Mouse (Mus musculus): ENCODE results near the gene Dpf2. TPM values are rescaled to one million over a fixed set of nuclear protein-coding genes. Genes with fewer than 3 reads are reported as not detected.
A peak's percentile ranks its signal among the peaks of the same experiment; 100 is the strongest.

Gene Dpf2
- total RNA-seq (2021), result 100 to 1,000 TPM; 101 TPM
- long read RNA-seq, experiment 1, transcript Dpf2-202 (12 exons, 2,406 nt), result major isoform, 70 of 146 reads
- long read RNA-seq, experiment 1, transcript Dpf2-205 (11 exons, 3,314 nt), result minor isoform, 54 of 146 reads
- long read RNA-seq, experiment 1, partial matches to known transcripts, result 6 of 146 reads
- long read RNA-seq, experiment 1, other reads (novel, unspliced or antisense), result 16 of 146 reads
- long read RNA-seq, experiment 2, transcript Dpf2-205 (11 exons, 3,314 nt), result minor isoform, 41 of 134 reads
- long read RNA-seq, experiment 2, transcript Dpf2-202 (12 exons, 2,406 nt), result major isoform, 70 of 134 reads
- long read RNA-seq, experiment 2, partial matches to known transcripts, result 10 of 134 reads
- long read RNA-seq, experiment 2, other reads (novel, unspliced or antisense), result 13 of 134 reads

- DNase-seq, result no peak
- intact Hi-C loops (cut with DNase I), result no loop called here
These were observed at the start of gene Dpf2 for GRCm38 (mm10) chr19:5913007-5913719. TSS of gene Dpf2 (minus strand) at chr19:5913010.

- intact Hi-C loops (cut with DNase I), result loop anchor here (5.0 kb wide), 1 partner anchor 170 kb away; no protein-coding TSS in a partner anchor
- no peak for DNase-seq
These were observed 44.6 kb upstream of the Dpf2 start for GRCm38 (mm10) chr19:5957371-5957770.

DNA sequence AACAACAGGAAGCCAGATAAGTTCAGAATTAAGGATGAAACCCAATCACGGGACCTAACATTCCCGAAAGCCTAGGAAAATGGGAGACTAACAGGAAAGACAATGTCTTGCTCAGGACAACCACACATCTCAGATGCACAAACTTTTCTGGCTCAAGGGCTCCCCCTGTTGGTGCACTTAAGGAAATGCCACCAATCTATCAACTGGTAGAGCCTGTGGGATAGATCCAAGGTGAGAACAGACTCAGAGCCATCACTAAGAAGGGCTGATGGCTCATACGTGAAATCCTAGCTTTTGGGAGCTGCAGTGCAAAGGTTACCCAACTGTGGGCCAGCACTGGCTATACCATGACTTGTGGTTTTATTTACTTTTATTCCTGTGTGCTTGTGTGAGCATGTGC is 43.9 kb upstream of the Dpf2 start:
- DNase-seq, result peak; percentile 88 to 89
- intact Hi-C loops (cut with DNase I), result loop anchor here (1.0 to 5.0 kb wide), 2 partner anchors 32 to 169 kb away; partner anchors contain the start of gene Cdc42ep2

DNA sequence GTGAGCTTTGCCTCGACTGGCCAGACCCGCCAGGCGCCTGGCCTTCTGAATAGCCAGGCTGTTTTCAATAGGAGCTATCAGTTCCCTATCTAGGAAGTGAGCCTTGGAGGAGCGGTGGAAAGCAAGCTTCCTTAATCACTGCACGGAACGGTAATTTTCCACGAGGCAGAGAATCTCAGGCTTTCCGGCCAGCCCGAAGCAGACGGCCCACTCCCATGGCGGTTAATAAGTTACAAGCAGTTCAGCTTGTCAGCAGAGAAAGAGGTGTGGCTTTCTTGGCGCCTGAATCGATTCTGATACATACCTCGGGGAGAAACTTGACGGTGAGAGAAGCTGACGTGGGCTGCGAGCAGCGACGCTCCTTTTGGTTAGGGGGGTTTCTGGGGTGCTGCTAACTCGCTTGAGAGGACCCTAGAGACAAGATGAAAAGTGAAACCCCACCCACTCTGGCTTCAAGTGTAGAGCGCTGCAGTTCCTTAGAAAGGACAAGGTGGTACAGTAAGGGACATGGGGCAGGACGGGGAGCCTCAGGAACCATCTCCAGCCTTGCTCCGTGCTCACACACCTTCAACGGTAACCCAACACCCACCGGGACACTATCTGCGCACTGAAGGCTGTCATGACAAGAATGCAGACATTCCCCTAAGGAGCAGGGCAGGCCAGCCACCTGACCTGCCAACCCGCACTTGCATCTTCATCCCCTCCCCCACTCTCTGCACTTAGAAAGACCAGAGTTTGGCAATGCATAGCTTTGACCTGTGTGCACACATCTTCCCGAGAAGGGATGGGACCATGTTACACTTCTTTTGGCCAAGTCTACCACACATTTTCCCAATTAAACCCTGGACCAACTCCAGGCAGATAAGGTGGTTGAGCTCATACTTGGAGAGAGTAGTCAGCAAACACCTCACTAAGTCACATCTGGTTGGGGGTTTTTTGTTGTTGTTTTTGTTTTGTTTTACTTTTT is 43.2 kb upstream of the Dpf2 start:
- intact Hi-C loops (cut with DNase I), result loop anchor here (1.0 to 5.0 kb wide), 2 partner anchors 32 to 169 kb away; partner anchors contain the start of gene Cdc42ep2
- peak; percentile 45 to 60 for DNase-seq

- no peak for DNase-seq
- intact Hi-C loops (cut with DNase I), result loop anchor here (5.0 kb wide), 1 partner anchor 168 kb away; no protein-coding TSS in a partner anchor
These were observed 42.1 kb upstream of the Dpf2 start for GRCm38 (mm10) chr19:5954936-5955335.

- DNase-seq, result no peak
These were observed 41.4 kb upstream of the Dpf2 start for GRCm38 (mm10) chr19:5954031-5954710.

DNA sequence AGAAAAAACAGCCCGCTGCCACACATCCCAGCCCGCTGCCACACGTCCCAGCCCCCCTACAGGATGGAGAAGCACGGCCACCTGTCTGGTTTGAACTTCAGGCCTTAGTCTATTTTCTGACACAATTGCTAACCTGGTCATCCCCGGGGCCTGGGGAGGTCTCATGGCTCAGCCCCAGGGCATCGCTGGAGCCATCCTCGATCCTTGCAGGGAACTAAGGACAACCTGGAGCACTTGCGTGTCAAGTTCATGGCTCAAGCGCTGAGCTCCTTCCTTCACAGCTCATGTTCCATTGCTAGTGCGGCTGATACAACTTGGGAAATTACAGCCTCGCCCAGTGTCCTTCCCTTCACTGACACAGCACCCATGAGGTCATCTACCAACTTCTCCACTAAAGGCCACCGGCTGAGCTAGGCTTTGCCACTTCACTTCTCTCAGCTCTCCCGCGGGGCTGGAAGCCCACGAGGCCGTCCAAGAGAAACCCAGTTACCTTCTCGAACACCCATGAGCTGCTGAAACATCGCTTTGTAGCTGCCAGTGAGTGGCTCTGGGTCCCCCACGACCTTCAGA is 40.5 kb upstream of the Dpf2 start:
- intact Hi-C loops (cut with DNase I), result no loop called here
- no peak for DNase-seq

More at GRCm38 (mm10) chr19:5954031-5954710, 41.4 kb upstream of the Dpf2 start:
- intact Hi-C loops (cut with DNase I), result no loop called here

GRCm38 (mm10) chr19:5952071-5952691 is 39.4 kb upstream of the Dpf2 start:
- intact Hi-C loops (cut with DNase I), result no loop called here
- DNase-seq, result peak; percentile 53 to 67

DNA sequence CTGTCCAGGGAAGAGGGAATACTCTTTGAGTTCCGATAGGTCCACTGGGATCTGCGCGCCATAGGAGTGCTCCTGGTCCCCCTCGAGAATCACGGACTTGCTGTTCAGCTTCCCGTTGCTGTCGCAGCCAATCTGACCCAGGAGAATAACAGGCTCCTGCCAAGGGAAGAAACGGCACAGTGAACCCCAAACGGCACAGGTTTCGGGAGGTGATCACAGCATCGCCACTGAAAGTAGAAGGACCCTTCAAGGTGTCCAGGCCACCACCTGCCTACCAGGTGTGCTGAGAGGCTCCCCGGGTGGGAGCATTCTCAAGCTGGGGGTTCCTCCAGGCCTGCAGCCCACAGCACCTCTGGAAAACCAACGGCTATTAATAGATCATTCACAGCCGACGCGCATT is 38.8 kb upstream of the Dpf2 start:
- intact Hi-C loops (cut with DNase I), result no loop called here
- no peak for DNase-seq

GRCm38 (mm10) chr19:5950218-5950617 is 37.4 kb upstream of the Dpf2 start:
- intact Hi-C loops (cut with DNase I), result no loop called here
- DNase-seq, result no peak

DNA sequence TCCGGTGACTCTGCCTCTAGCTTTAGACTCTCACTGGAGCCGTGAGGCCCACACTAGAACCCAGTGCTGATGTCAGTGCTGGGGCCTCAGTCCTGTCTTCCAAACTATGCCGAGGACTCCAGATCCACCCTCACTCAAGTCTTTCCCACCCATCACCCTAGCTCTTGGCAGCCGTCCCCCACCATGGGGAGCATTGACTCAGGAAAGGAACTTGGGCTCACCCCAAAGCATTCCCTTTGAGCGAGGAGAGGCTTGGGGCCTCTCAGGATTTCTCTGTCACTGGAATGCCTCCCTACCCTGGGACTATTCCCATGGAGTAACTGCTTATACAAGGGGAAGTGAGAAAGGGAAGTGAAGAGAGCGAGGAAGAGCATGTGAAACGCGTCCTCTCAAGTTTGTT is 33.1 kb upstream of the Dpf2 start:
- intact Hi-C loops (cut with DNase I), result no loop called here
- DNase-seq, result peak; percentile 61 to 71

DNA sequence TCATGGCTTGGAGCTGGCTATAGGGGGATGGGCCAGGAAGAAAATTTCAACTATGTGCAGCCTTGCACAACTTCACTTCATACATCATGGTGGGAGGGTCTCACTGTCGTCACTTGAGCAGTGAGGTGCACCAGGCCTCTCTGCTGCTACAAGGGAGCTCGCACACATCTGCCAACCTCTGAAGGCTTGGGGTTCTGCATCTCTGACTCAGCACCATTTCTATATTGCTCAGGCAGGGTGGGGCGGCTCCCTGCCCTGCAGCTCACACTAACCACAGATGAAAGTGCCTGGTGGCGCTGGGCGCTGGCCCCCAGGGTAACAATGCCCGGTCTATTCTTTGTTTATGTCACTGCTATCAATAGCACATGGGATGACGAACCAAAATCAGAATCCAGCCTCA is 32.2 kb upstream of the Dpf2 start:
- intact Hi-C loops (cut with DNase I), result no loop called here
- peak in 1 of 2 experiments; percentile 53 for DNase-seq

DNA sequence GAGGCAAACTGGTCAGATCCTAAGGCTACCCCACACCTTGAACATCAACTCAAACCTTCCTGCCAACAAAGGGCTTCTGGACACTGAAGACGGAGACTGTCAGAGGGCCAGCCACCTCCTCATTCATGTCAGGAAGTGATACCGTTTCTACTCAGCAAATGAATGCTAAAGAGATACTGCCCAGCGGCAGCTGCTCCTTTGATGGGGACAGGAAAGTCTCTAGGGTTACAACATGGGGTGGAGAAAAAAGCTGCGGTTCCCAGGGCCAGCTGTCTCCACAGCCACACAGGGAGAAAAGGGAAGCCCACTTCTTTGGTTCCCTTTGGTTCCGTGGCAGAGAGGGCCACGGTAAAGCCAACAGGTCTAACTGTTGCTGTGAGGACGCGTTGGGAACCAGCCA is 31.3 kb upstream of the Dpf2 start:
- DNase-seq, result no peak
- intact Hi-C loops (cut with DNase I), result no loop called here

DNA sequence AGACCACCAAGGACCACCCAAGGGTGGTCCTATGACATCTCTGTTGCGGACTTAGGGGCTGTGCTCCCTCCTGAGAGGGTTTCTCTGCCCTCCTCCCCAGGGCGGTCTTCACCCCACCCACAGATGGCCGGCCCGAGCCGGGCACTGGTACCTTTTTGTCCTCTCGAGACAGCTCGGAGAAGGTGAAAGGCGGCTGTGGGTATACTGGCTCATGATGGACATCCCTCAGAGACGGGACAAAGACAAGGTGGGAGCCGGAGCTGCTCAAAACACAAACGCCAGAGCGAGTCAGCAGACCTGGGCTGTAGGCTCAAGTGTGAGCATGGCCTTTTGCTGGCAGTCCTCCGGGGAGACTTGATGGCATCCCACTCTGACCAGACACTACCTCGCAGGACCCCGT is 30.6 kb upstream of the Dpf2 start:
- no peak for DNase-seq
- intact Hi-C loops (cut with DNase I), result no loop called here

DNA sequence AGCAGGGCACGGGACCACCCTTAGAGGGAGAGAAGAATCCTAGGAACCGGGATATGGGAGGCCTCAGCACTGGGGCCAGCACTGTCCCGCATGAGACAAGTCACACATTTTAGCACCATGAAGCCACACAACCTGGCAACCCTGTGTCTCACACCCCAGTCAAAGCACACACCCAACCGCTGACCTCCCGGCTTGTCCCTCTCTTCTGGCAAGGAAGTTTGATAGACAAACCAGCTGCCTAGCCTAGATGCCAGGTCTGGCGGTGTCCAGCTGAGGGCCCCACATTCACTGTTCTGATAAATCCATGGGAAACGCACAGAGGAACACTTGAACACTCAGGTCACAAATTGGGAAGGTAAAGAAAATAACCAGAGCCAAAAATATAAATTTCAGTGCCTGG is 29.8 kb upstream of the Dpf2 start:
- no peak for DNase-seq
- intact Hi-C loops (cut with DNase I), result no loop called here

GRCm38 (mm10) chr19:5940656-5941055 is 27.8 kb upstream of the Dpf2 start:
- no peak for DNase-seq
- intact Hi-C loops (cut with DNase I), result no loop called here

- intact Hi-C loops (cut with DNase I), result no loop called here
- DNase-seq, result peak; percentile 86
These were observed 27.4 kb upstream of the Dpf2 start for GRCm38 (mm10) chr19:5940173-5940572.

GRCm38 (mm10) chr19:5939715-5940114 is 26.9 kb upstream of the Dpf2 start:
- intact Hi-C loops (cut with DNase I), result no loop called here
- no peak for DNase-seq

- no peak for DNase-seq
- intact Hi-C loops (cut with DNase I), result no loop called here
These were observed 25.7 kb upstream of the Dpf2 start for GRCm38 (mm10) chr19:5938516-5938915.

Data from heart, postnatal 14 days (tissue).